Mouse (Mus musculus): ENCODE results near the gene Dnajc8.
"Not testable (repeated sequence)": the region's sequence is repeated elsewhere in the genome, so short reads cannot be mapped to it uniquely, and the experiment has no call there.

Gene Dnajc8

GRCm38 (mm10) chr4:132565089-132565747, 29.9 kb downstream of the Dnajc8 start:
- no peak for DNase-seq (ENCODE audit: low read depth, low spot score)

- no peak for DNase-seq (ENCODE audit: low read depth, low spot score)
Observed at GRCm38 (mm10) chr4:132567361-132567779, 32.0 kb downstream of the Dnajc8 start.

- DNase-seq (ENCODE audit: low read depth, low spot score), result peak; percentile 20
Observed at GRCm38 (mm10) chr4:132569115-132569514, 33.8 kb downstream of the Dnajc8 start.

DNA sequence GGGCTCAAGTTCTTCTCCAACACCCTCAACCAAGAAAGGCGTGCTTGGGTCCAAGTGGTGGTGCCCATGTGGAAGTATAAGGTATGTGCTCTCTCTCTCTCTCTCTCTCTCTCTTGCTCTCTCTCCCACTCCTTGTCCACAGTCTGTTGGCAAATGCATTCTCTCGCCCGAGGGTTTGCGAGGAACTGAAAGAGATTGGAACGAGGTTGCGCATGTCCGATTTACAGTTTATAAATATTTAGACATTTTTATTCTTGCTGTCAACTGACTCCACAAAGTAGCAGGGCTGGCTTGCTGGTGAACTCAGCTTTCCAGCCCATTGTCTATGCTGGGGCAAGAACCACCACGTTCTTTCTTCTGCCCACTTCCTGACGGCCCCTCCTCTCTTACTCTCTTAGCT, 35.8 kb downstream of the Dnajc8 start:
- DNase-seq (ENCODE audit: low read depth, low spot score), result no peak

DNA sequence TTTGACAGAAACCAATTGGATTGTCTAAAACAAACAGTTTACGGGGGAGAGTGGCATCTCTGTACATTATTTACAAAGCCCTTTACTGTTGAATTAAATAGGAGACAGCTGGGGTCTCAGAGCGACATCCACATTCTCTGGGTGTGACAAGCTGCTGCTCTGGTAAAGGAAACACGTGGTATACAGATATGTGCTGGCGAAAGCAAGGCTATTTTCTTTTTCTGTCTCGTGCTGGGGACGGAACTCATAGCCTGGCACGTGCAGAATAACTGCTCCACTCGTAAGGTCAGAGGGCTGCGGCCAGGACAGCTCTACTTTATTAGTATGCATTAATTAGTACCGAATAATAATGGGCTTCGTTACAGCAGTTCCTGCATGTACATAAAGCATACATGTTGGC, 38.0 kb downstream of the Dnajc8 start:
- DNase-seq (ENCODE audit: low read depth, low spot score), result no peak

DNA sequence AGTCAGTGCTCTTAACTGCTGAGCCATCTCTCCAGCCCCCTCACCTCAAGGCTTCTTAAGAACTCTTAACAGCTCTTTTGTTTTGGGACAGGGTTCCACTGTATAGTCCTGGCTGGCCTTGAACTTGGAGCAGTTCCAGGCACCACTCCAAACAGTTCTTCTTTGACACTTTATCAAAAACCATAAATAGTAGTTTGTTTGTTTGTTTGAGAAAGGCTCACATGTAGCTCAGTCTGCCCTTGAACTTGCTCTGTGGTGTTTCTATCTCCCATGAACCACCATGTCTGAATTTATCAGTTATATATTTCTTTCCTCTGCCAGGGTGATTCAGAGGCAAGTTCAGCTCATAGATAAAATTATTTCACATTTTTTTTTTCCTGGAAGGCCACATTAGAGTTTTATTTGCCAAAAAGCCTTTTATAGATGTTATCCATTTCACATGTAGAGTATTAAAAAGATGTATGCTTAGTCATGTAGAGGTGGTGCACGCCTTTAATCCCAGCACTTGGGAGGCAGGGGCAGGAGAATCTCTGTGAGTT, 39.5 kb downstream of the Dnajc8 start:
- DNase-seq (ENCODE audit: low read depth, low spot score), result no peak

GRCm38 (mm10) chr4:132583781-132584180, 48.4 kb downstream of the Dnajc8 start:
- DNase-seq (ENCODE audit: low read depth, low spot score), result no peak

GRCm38 (mm10) chr4:132584975-132585374, 49.6 kb downstream of the Dnajc8 start:
- DNase-seq (ENCODE audit: low read depth, low spot score), result no peak

- no peak for DNase-seq (ENCODE audit: low read depth, low spot score)
Observed at GRCm38 (mm10) chr4:132586282-132586681, 50.9 kb downstream of the Dnajc8 start.

DNA sequence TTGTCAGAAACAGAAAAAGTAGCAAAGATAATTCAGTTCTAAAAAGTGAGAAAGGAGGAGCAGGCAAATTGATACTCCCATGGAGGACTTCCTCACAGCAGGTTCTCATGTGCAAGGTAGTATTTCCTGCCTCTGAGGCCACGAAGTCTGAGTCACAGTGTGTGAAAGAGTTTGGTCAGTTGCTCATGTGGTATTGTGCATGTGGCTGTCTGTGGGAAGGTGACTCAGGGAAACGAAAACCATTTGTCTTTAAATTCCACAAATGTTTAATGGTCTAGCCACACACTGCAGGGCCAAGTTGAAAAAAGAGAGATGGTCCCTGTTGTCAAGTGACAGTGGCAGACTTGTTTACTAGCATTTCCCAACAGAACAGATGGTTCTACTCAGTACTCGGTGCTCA, 53.2 kb downstream of the Dnajc8 start:
- DNase-seq (ENCODE audit: low read depth, low spot score), result no peak

DNA sequence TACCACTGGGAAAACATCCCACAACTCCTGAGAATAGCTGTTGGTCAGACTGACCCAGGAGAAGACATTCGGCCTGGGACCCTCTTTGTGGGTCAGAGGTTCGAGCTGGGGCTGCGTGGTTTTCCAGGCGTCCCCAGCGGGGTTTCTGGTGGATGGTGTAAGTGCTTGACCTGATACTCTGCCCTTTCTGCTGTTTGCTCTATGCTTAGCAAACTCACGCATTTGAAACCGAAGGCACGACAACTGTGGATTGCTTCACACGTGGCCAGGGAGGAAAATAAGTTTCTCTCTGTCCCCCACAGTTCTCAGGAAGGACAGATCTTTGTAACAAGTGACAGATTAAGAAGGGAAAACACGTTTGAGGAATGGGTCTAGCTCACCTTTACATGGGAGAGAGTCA, 55.3 kb downstream of the Dnajc8 start:
- DNase-seq (ENCODE audit: low read depth, low spot score), result no peak

DNA sequence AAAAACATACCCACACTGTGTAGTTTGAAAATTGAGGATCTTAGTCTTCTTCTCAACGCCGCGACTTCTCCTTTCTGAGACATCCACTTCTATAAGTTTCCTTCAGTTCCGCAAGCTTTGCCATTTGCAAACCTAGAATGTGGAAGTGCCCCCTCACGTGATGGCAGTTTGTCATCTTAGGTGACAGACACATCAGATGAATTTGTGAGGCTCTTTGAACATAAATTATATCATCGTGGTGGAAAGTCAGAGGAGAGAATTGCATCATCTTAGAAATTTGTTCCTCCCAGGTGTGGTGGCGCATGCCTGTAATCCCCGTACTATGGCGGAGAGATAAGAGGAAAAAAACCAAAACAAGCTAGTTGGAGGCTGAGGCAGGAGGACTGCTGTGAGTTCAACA, 57.6 kb downstream of the Dnajc8 start:
- DNase-seq (ENCODE audit: low read depth, low spot score), result no peak

- DNase-seq (ENCODE audit: low read depth, low spot score), result no peak
Observed at GRCm38 (mm10) chr4:132594191-132594590, 58.8 kb downstream of the Dnajc8 start.

- DNase-seq (ENCODE audit: low read depth, low spot score), result no peak
Observed at GRCm38 (mm10) chr4:132598861-132599260, 63.5 kb downstream of the Dnajc8 start.

- no peak for DNase-seq (ENCODE audit: low read depth, low spot score)
Observed at GRCm38 (mm10) chr4:132599764-132600163, 64.4 kb downstream of the Dnajc8 start.

DNA sequence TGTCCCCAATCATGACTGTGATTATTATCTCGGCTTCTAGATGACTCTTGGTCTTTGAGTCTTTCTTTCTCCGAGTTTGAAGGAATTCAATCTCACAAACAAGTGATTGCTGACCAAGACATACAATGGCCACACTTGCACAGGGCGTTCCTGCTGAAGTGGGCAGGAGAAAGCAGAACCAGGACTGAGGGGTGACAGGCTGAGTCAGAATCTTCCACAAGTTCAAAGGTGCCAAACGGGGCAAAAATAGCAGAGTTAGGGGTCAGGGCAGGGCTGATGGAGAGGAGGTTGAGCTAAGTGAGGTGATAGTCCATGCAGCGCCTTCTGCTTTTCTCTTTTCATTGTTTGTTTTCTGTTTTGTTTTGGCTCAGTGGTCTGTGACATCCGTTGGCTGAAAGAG, 65.1 kb downstream of the Dnajc8 start:
- DNase-seq (ENCODE audit: low read depth, low spot score), result no peak

DNA sequence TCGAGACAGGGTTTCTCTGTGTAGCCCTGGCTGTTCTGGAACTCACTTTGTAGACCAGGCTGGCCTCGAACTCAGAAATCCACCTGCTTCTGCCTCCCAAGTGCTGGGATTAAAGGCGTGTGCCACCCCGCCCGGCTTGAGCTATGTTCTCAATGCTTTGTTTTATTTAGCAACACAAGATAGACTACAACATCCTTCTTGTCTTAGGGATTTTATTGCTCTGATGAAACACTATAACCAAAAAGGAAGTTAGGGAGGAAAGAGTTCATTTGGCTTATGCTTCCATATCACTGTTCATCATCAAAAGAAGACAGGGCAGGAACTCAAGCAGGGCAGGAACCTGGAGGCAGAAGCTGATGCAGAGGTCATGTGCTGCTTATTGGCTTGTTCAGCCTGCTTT, 65.9 kb downstream of the Dnajc8 start:
- not testable (repeated sequence) for DNase-seq (ENCODE audit: low read depth, low spot score)

Measured in c-Kit-negative CD71-positive TER-119-positive erythroid progenitor cells, embryonic 14.5 days (primary cell).